Mouse (Mus musculus): Measurements from ENCODE around the gene Fscn1. TPM values are rescaled to one million over a fixed set of nuclear protein-coding genes. Genes with fewer than 3 reads are reported as not detected.

Fscn1 gene
- polyA plus RNA-seq, 1 experiment from 2014 or later = 522 TPM

GRCm38 (mm10) chr5:142926204-142926939 is 33.8 kb upstream of the Fscn1 start:
- H3K9me3 ChIP-seq (replicated peaks) = no peaks in the 10 kb centered on the region
- H3K9ac ChIP-seq = no peak overlapping the region; the same call in 1 of the 2 replicates

GRCm38 (mm10) chr5:142926940-142927228 is 33.3 kb upstream of the Fscn1 start:
- H3K9ac ChIP-seq = no peak overlapping the region
- H3K27ac ChIP-seq = no peak overlapping the region
- no peaks in the 10 kb centered on the region for H3K36me3 ChIP-seq (ENCODE audit: poor library complexity, severe bottlenecking)
- ATAC-seq = no peak
- peaks cover 11% of the 10 kb centered on the region; the same call in 1 of the 2 replicates for H3K4me1 ChIP-seq
- peaks cover 12% of the 10 kb centered on the region; the same call in 1 of the 2 replicates for H3K27me3 ChIP-seq
- no peak overlapping the region for H3K4me3 ChIP-seq
- no peaks in the 10 kb centered on the region for H3K9me3 ChIP-seq (replicated peaks)
- no peak overlapping the region for H3K4me2 ChIP-seq
- 52% methylated on average over 3 of the region's 3 CpGs for WGBS

More at GRCm38 (mm10) chr5:142926204-142926939, 33.8 kb upstream of the Fscn1 start:
- Histone ChIP-seq H3K27me3 (peaks cover 12% of the 10 kb centered on the region; the same call in 1 of the 2 replicates), H3K36me3 (ENCODE audit: poor library complexity, severe bottlenecking) (no peaks in the 10 kb centered on the region), H3K4me1 (peaks cover 11% of the 10 kb centered on the region; the same call in 1 of the 2 replicates), H3K4me3 (no peak overlapping the region), H3K27ac (no peak overlapping the region), H3K4me2 (no peak overlapping the region)
- peak; percentile 48; the same call in 1 of the 2 replicates for ATAC-seq
- whole genome bisulfite sequencing = 13% methylated on average over 13 of the region's 13 CpGs

GRCm38 (mm10) chr5:142927341-142927930 is 32.7 kb upstream of the Fscn1 start:
- ATAC-seq = no peak
- WGBS = 94% methylated on average over 12 of the region's 12 CpGs
- Histone ChIP-seq H3K9me3 (replicated peaks) (no peaks in the 10 kb centered on the region), H3K4me3 (no peak overlapping the region), H3K27ac (no peak overlapping the region), H3K9ac (no peak overlapping the region), H3K4me2 (no peak overlapping the region), H3K36me3 (ENCODE audit: poor library complexity, severe bottlenecking) (no peaks in the 10 kb centered on the region), H3K27me3 (peaks cover 12% of the 10 kb centered on the region; the same call in 1 of the 2 replicates), H3K4me1 (peaks cover 17% of the 10 kb centered on the region; the same call in 1 of the 2 replicates)

- peak overlapping the region; percentile 30 for H3K4me3 ChIP-seq
- H3K27ac ChIP-seq = no peak overlapping the region
- peak overlapping the region; percentile 55 for H3K4me2 ChIP-seq
- peaks cover 17% of the 10 kb centered on the region; the same call in 1 of the 2 replicates for H3K4me1 ChIP-seq
- peak overlapping the region; percentile 37 for H3K9ac ChIP-seq
- ATAC-seq = peak; percentile 28; the same call in 1 of the 2 replicates
- H3K27me3 ChIP-seq = peaks cover 12% of the 10 kb centered on the region; the same call in 1 of the 2 replicates
- 4% methylated on average over 35 of the region's 35 CpGs for WGBS
- H3K9me3 ChIP-seq (replicated peaks) = no peaks in the 10 kb centered on the region
- no peaks in the 10 kb centered on the region for H3K36me3 ChIP-seq (ENCODE audit: poor library complexity, severe bottlenecking)
Measured at GRCm38 (mm10) chr5:142928749-142929399, 31.3 kb upstream of the Fscn1 start.

- H3K9ac ChIP-seq = peak overlapping the region; percentile 37
- ATAC-seq = no peak
- peak overlapping the region; percentile 55 for H3K4me2 ChIP-seq
- H3K4me3 ChIP-seq = peak overlapping the region; percentile 30
- 11% methylated on average over 4 of the region's 4 CpGs for WGBS
- H3K27ac ChIP-seq = no peak overlapping the region
- peaks cover 12% of the 10 kb centered on the region; the same call in 1 of the 2 replicates for H3K27me3 ChIP-seq
- H3K9me3 ChIP-seq (replicated peaks) = no peaks in the 10 kb centered on the region
- H3K4me1 ChIP-seq = peaks cover 17% of the 10 kb centered on the region; the same call in 1 of the 2 replicates
- H3K36me3 ChIP-seq (ENCODE audit: poor library complexity, severe bottlenecking) = no peaks in the 10 kb centered on the region
Measured at GRCm38 (mm10) chr5:142929400-142929752, 30.8 kb upstream of the Fscn1 start.

GRCm38 (mm10) chr5:142931241-142931745 is 28.9 kb upstream of the Fscn1 start:
- H3K27ac ChIP-seq = no peak overlapping the region
- no peak overlapping the region for H3K9ac ChIP-seq
- peaks cover 21% of the 10 kb centered on the region for H3K4me1 ChIP-seq
- H3K27me3 ChIP-seq = peaks cover 12% of the 10 kb centered on the region; the same call in 1 of the 2 replicates
- no peak for ATAC-seq
- H3K4me3 ChIP-seq = no peak overlapping the region
- H3K4me2 ChIP-seq = no peak overlapping the region
- no peaks in the 10 kb centered on the region for H3K36me3 ChIP-seq (ENCODE audit: poor library complexity, severe bottlenecking)
- H3K9me3 ChIP-seq (replicated peaks) = no peaks in the 10 kb centered on the region
- 86% methylated on average over 9 of the region's 9 CpGs for WGBS

GRCm38 (mm10) chr5:142932084-142932685 is 28.0 kb upstream of the Fscn1 start:
- peak; percentile 32; the same call in 1 of the 2 replicates for ATAC-seq
- H3K9me3 ChIP-seq (replicated peaks) = no peaks in the 10 kb centered on the region
- peaks cover 16% of the 10 kb centered on the region for H3K4me1 ChIP-seq
- H3K36me3 ChIP-seq (ENCODE audit: poor library complexity, severe bottlenecking) = no peaks in the 10 kb centered on the region
- H3K4me3 ChIP-seq = no peak overlapping the region
- H3K27me3 ChIP-seq = peaks cover 12% of the 10 kb centered on the region; the same call in 1 of the 2 replicates
- no peak overlapping the region for H3K27ac ChIP-seq
- 23% methylated on average over 9 of the region's 9 CpGs for WGBS
- H3K4me2 ChIP-seq = no peak overlapping the region
- H3K9ac ChIP-seq = no peak overlapping the region

- no peak for ATAC-seq
- Histone ChIP-seq H3K27me3 (peaks cover 9% of the 10 kb centered on the region; the same call in 1 of the 2 replicates), H3K9me3 (replicated peaks) (no peaks in the 10 kb centered on the region), H3K4me3 (no peak overlapping the region), H3K4me2 (no peak overlapping the region), H3K36me3 (ENCODE audit: poor library complexity, severe bottlenecking) (no peaks in the 10 kb centered on the region), H3K9ac (no peak overlapping the region), H3K27ac (no peak overlapping the region), H3K4me1 (peaks cover 16% of the 10 kb centered on the region)
- 84% methylated on average over 8 of the region's 8 CpGs for WGBS
Measured at GRCm38 (mm10) chr5:142932731-142933130, 27.4 kb upstream of the Fscn1 start.

GRCm38 (mm10) chr5:142935642-142936335 is 24.4 kb upstream of the Fscn1 start:
- H3K27ac ChIP-seq = no peak overlapping the region
- H3K9ac ChIP-seq = peak overlapping the region; percentile 54
- H3K9me3 ChIP-seq (replicated peaks) = 0 out of 2 replicates have a peak, but pooled peaks cover 2% of the 10 kb centered on the region
- H3K27me3 ChIP-seq = no peaks in the 10 kb centered on the region
- H3K4me3 ChIP-seq = peak overlapping the region; percentile 21; the same call in 1 of the 2 replicates
- peak overlapping the region; percentile 48 for H3K4me2 ChIP-seq
- H3K4me1 ChIP-seq = peaks cover 12% of the 10 kb centered on the region
- peak; percentile 76 for ATAC-seq
- WGBS = 16% methylated on average over 13 of the region's 13 CpGs
- no peaks in the 10 kb centered on the region for H3K36me3 ChIP-seq (ENCODE audit: poor library complexity, severe bottlenecking)

GRCm38 (mm10) chr5:142936336-142936719 is 23.8 kb upstream of the Fscn1 start:
- Histone ChIP-seq H3K36me3 (ENCODE audit: poor library complexity, severe bottlenecking) (no peaks in the 10 kb centered on the region), H3K4me3 (peak overlapping the region; percentile 21; the same call in 1 of the 2 replicates), H3K4me1 (peaks cover 12% of the 10 kb centered on the region), H3K27ac (no peak overlapping the region), H3K4me2 (peak overlapping the region; percentile 48), H3K9me3 (replicated peaks) (0 out of 2 replicates have a peak, but pooled peaks cover 3% of the 10 kb centered on the region), H3K27me3 (no peaks in the 10 kb centered on the region), H3K9ac (peak overlapping the region; percentile 54)
- ATAC-seq = peak; percentile 54
- WGBS = 4% methylated on average over 17 of the region's 17 CpGs

All from forebrain, embryonic 13.5 days (tissue).